Mouse (Mus musculus): Measurements from ENCODE around the gene Pdia6.
A peak's percentile ranks its signal among the peaks of the same experiment; 100 is the strongest.

Gene Pdia6

DNA sequence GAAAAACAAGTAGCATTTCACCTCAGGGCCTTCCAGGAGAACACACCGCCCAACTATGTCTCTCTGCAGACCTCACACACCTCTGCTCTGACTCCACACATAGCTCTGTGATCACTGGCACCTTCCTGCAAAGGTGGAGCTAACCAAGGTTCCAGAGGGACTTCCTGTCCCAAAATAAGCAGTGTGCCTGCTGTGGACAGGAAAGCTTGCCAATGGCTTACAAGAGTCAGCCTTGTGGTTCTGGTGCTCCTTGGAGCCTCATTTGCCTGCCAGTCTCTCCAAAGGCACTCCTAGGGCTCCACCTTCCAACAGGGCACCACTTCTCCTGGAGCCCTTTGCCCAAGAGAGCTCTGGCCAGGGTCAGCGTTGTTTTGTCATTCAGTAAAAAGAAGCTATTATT is 1.5 kb upstream of the Pdia6 start:
- no peak for DNase-seq (ENCODE audit: low read depth)

DNA sequence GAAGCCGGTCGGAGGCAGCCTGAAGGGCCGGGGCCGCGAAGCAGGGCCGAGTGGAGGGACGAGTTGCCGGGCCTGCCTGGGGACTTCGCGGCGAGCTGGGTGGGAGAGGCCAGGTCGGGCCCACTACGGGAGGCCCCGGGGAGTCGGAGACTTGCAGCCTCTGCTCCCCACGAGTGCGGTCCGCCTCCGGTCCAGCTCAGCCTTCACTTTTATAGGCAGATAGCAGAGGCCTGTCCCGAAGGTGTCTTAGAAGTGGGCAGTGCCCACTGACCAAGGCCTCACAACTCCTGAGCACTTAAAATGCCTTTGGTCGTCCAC is 287 bp downstream of the Pdia6 start:
- DNase-seq (ENCODE audit: low read depth), result peak; percentile 32

- no peak for DNase-seq (ENCODE audit: low read depth)
Observed at GRCm38 (mm10) chr12:17267316-17267715, 971 bp downstream of the Pdia6 start.

DNA sequence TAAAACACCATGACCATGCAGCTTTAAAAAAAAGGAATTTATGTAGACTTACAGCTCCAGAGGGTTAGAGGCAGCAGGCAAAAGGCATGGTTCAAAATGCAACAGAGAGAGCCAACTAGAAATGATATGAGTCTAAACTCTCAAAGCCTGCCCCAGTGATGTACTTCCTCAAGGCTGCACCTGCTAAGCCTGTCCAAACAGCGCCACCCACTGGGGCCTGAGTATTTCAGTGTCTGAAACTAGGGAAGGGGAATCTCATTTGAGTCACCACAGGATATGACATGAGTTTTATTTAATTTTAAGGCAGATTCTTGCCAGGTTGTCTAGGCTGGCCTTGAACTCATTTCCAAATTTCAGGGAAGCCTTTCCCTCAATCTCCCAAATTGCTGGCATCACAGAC is 4.9 kb downstream of the Pdia6 start:
- peak; percentile 36 for DNase-seq (ENCODE audit: low read depth)

- DNase-seq (ENCODE audit: low read depth), result no peak
Observed at GRCm38 (mm10) chr12:17273841-17274240, 7.5 kb downstream of the Pdia6 start.

DNA sequence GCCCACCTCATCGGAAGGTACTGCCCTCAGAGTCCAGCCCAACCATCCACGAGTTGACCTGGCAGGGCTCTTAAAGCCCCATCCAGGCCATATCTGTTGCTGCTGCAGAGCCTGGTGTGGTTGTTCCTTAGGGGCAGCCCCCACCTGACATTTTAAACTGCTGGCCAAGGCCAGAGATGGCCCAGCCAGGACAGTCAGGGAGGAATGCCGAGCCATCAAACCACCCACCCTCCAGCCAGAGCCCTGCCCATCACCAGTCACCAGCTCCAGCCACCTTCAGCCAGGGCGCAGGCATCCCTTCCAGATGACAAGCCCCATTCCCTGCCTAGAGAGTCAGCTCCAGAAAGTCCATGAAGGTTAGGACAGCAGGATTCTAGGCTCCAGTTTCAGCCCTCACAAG is 22.2 kb downstream of the Pdia6 start:
- DNase-seq (ENCODE audit: low read depth), result no peak

- DNase-seq (ENCODE audit: low read depth), result no peak
Observed at GRCm38 (mm10) chr12:17289060-17289459, 22.7 kb downstream of the Pdia6 start.

DNA sequence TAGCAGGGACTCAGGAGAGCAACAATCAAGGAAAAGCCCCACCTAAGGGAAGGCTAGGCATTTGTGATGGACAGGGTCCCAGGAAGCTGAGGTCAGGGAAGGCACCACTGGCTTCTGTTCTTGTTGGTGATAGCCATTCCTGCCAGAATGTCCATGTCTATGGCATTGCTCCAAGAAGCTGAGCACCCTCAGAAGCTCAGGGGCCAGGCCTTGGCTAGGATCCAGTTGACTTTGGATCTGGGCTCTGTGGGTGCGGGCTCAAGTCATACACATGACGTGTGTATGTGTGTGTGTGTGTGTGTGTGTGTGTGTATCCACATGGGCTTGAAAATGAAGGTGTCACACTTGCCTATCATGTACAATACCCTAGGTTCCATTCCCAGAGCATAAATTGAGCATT is 23.6 kb downstream of the Pdia6 start:
- no peak for DNase-seq (ENCODE audit: low read depth)

DNA sequence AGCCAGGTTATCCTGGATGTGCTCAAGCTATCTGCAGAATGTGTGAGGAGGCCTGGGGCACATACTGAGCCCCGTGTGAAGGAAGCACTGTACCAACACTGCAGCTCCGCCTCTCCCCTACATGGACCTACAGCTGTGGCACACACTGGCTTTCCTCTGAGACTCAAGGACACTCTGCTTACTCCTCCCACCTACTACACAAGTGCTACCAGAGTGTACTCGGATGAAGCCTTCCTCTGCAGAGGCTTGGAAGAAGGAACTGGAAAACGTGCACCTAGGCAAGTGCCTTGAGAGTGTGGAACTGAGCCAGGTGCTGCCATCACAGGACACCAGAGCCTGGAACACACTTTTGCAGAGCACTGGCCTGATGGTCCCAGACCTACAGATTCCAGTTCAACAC is 24.2 kb downstream of the Pdia6 start:
- no peak for DNase-seq (ENCODE audit: low read depth)

- no peak for DNase-seq (ENCODE audit: low read depth)
Observed at GRCm38 (mm10) chr12:17296899-17297298, 30.6 kb downstream of the Pdia6 start.

GRCm38 (mm10) chr12:17299902-17300301 is 33.6 kb downstream of the Pdia6 start:
- no peak for DNase-seq (ENCODE audit: low read depth)

GRCm38 (mm10) chr12:17305445-17305844 is 39.1 kb downstream of the Pdia6 start:
- DNase-seq (ENCODE audit: low read depth), result no peak

GRCm38 (mm10) chr12:17308246-17308645 is 41.9 kb downstream of the Pdia6 start:
- no peak for DNase-seq (ENCODE audit: low read depth)

- no peak for DNase-seq (ENCODE audit: low read depth)
Observed at GRCm38 (mm10) chr12:17310852-17311839, 44.8 kb downstream of the Pdia6 start.

DNA sequence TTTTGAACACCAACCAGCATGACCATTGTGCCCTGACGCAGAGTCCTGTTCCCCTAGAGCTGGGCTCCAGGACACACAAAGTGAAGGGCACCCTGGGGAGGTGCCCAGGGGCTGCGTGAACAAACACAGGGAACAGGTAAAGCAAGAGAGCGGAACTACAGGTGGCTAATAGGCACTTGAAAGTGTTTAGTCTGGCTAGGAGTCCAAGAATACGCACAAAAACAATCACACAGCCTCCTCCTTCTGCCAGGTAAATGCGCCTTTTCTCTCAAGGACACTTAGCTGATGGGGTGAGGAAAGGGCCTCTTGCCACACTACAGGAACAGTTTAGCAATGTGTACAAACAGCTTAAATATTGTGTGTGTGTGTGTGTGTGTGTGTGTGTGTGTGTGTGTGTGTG is 49.8 kb downstream of the Pdia6 start:
- no peak for DNase-seq (ENCODE audit: low read depth)

- DNase-seq (ENCODE audit: low read depth), result no peak
Observed at GRCm38 (mm10) chr12:17317970-17318369, 51.6 kb downstream of the Pdia6 start.

- no peak for DNase-seq (ENCODE audit: low read depth)
Observed at GRCm38 (mm10) chr12:17318453-17318852, 52.1 kb downstream of the Pdia6 start.

DNA sequence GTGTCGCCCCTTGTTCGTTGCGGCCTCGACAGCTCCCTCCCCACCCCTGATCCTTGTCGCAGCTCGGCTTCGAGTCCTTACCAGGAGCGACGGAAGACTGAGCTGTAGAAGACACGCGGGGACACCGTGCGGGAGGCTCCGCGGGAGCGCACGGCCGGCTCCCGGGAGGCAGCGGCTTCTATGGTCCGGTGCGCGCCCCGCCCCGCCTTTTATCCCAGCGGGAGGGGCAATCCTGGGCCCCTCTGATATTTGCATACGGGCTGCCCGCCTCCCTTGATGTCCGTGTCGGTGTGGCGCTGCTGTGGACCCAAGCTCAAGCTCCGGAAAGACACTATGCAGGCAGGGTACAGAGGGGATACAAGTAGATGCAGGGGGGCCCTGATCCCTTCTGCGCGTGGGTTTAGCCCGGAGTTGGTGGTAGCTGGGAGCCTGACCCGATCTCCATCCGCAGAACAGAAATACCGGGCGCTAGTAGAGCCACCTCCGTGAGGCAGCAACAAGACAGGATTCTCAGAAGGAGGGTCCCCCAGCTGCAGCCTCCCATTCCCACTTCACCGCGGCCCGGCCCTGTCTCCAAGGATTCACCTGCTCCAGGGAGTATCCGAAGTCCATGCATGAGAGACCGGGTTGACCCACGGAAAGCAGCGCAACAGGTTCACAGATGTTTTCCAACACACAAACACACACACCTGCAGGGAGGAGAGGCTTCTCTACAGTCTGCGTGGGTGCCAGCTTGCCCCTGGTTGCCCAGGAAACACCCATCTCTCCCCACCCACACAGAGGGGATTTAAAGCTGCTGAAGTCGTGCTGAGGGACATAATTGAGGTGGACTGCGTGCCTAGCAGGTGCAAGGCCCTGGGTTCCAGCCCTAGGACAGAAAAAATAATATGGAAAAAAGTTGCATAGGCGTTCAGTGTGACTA is 58.5 kb downstream of the Pdia6 start:
- no peak for DNase-seq (ENCODE audit: low read depth)

- no peak for DNase-seq (ENCODE audit: low read depth)
Observed at GRCm38 (mm10) chr12:17329259-17329658, 62.9 kb downstream of the Pdia6 start, which contains the start of gene Atp6v1c2. Gene Atp6v1c2, minus strand, starts transcription at chr12:17329359.

- DNase-seq (ENCODE audit: low read depth), result no peak
Observed at GRCm38 (mm10) chr12:17333459-17333858, 67.1 kb downstream of the Pdia6 start.

Data from c-Kit-positive CD71-positive TER-119-negative erythroid progenitor cells, embryonic 14.5 days (primary cell).